Comparison of ENCODE assay signal across 1 mouse cellular context in the genomic region with DNA sequence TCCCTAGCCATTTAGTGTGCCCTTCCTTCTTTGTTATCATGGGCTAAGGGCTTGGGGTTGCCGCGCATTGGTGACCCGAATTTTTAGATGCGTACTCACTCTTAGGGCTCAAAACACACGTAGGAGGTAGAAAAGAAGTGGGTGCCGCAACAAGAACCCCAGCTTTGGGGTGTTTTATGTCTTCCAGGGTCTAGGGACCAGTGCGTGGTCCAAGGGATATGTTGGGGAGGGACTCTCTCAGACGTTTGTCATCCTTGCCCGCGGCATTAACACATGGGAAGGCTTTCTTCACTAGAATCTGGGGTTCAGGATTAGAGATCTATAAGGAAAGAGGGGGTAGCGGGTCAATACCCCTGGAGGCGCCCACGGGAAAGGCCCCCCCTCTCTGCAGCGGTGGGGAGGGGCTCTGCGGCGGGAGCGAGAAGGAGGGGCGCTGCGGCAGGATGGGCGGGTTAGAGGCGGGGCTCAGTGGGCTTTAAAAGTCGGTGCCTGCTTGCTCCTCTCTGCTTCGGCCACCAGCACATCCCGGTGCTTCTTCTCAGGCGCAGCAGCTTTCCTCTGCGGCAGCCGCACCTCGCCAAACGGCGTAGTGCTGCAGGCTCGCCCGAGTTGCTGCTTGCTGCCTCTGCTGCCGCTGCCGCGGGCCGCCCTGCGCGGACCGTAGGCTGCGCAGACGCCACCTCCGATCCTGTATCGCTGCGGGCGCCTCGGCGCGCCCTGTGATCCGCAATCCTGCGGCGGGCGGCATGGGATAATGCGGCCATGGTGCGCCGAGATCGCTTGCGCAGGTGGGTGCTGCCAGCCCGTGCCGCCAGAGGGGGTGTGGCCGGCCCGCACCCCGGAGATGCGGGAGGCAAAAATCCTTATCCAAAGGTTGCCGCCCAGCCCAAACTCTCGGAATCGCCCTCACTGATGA.
TF ChIP-seq lines count a peak whose summit lies in the region.

No protein-coding gene starts in this region.

TF ChIP-seq in ES-E14, 5 proteins besides CTCF, POLR2A, EP300 and RAD21 (continued from another document):
- TF ChIP-seq ZC3H11A (IDR thresholded peaks at IDR 0.05; ENCODE audit: borderline replicate concordance, low read depth, low read length): no peak
- TF ChIP-seq MAFK (IDR thresholded peaks at IDR 0.05; ENCODE audit: insufficient read depth, low read depth, low read length): no peak
- no peak for TF ChIP-seq ZNF384 (IDR thresholded peaks at IDR 0.05; ENCODE audit: low read depth, low read length)
- TF ChIP-seq CHD2 (IDR thresholded peaks at IDR 0.05; ENCODE audit: low read depth, low read length): no peak
TF ChIP-seq in ES-E14: peak in this region for 1.
